Mouse (Mus musculus): ENCODE data around the gene Ptprf. TPM values are rescaled to one million over a fixed set of nuclear protein-coding genes. Genes with fewer than 3 reads are reported as not detected.

Ptprf gene
- polyA plus RNA-seq, 1 experiment from 2014 or later: 62.9 TPM

GRCm38 (mm10) chr4:118221261-118221660, 69.9 kb downstream of the Ptprf start:
- Histone ChIP-seq H3K9ac (no peak overlapping the region), H3K9me3 (replicated peaks) (no peaks in the 10 kb centered on the region), H3K27ac (no peak overlapping the region), H3K36me3 (ENCODE audit: poor library complexity, severe bottlenecking) (peaks cover 100% of the 10 kb centered on the region), H3K4me1 (no peaks in the 10 kb centered on the region), H3K4me3 (no peak overlapping the region), H3K4me2 (no peak overlapping the region), H3K27me3 (no peaks in the 10 kb centered on the region)
- 89% methylated on average over 7 of the region's 7 CpGs for WGBS
- ATAC-seq: no peak

GRCm38 (mm10) chr4:118220756-118221155, 70.4 kb downstream of the Ptprf start:
- no peaks in the 10 kb centered on the region for H3K4me1 ChIP-seq

GRCm38 (mm10) chr4:118219487-118219886, 71.7 kb downstream of the Ptprf start:
- Histone ChIP-seq H3K4me1 (no peaks in the 10 kb centered on the region), H3K36me3 (ENCODE audit: poor library complexity, severe bottlenecking) (peaks cover 100% of the 10 kb centered on the region), H3K9ac (no peak overlapping the region), H3K4me3 (no peak overlapping the region), H3K27me3 (no peaks in the 10 kb centered on the region), H3K27ac (no peak overlapping the region), H3K9me3 (replicated peaks) (no peaks in the 10 kb centered on the region), H3K4me2 (no peak overlapping the region)
- ATAC-seq: no peak
- 85% methylated on average over 6 of the region's 6 CpGs for WGBS

More at GRCm38 (mm10) chr4:118220756-118221155, 70.4 kb downstream of the Ptprf start:
- no peaks in the 10 kb centered on the region for H3K9me3 ChIP-seq (replicated peaks)
- H3K36me3 ChIP-seq (ENCODE audit: poor library complexity, severe bottlenecking): peaks cover 100% of the 10 kb centered on the region
- no peak overlapping the region for H3K4me2 ChIP-seq
- no peaks in the 10 kb centered on the region for H3K27me3 ChIP-seq
- H3K4me3 ChIP-seq: no peak overlapping the region
- no peak overlapping the region for H3K9ac ChIP-seq
- no peak overlapping the region for H3K27ac ChIP-seq
- WGBS: 93% methylated on average over 9 of the region's 9 CpGs
- no peak for ATAC-seq

- Histone ChIP-seq H3K27ac (no peak overlapping the region), H3K4me3 (no peak overlapping the region), H3K9ac (no peak overlapping the region), H3K4me1 (no peaks in the 10 kb centered on the region), H3K4me2 (no peak overlapping the region), H3K36me3 (ENCODE audit: poor library complexity, severe bottlenecking) (peaks cover 100% of the 10 kb centered on the region), H3K9me3 (replicated peaks) (no peaks in the 10 kb centered on the region), H3K27me3 (no peaks in the 10 kb centered on the region)
- 90% methylated on average over 5 of the region's 5 CpGs for WGBS
- no peak for ATAC-seq
Observed at GRCm38 (mm10) chr4:118218521-118218920, 72.7 kb downstream of the Ptprf start.

GRCm38 (mm10) chr4:118216726-118217595, 74.2 kb downstream of the Ptprf start:
- Histone ChIP-seq H3K9ac (no peak overlapping the region), H3K36me3 (ENCODE audit: poor library complexity, severe bottlenecking) (peaks cover 100% of the 10 kb centered on the region), H3K27me3 (no peaks in the 10 kb centered on the region), H3K27ac (no peak overlapping the region), H3K9me3 (replicated peaks) (no peaks in the 10 kb centered on the region), H3K4me1 (no peaks in the 10 kb centered on the region), H3K4me2 (no peak overlapping the region), H3K4me3 (no peak overlapping the region)
- WGBS: 83% methylated on average over 17 of the region's 17 CpGs
- ATAC-seq: peak; percentile 63

- H3K9me3 ChIP-seq (replicated peaks): no peaks in the 10 kb centered on the region
- H3K4me3 ChIP-seq: no peak overlapping the region
- no peaks in the 10 kb centered on the region for H3K4me1 ChIP-seq
- H3K27me3 ChIP-seq: no peaks in the 10 kb centered on the region
- no peak overlapping the region for H3K9ac ChIP-seq
- no peak overlapping the region for H3K27ac ChIP-seq
- H3K36me3 ChIP-seq (ENCODE audit: poor library complexity, severe bottlenecking): peaks cover 100% of the 10 kb centered on the region
- no peak overlapping the region for H3K4me2 ChIP-seq
- WGBS: 85% methylated on average over 1 of the region's 1 CpGs
- ATAC-seq: no peak
Observed at GRCm38 (mm10) chr4:118214891-118215290, 76.3 kb downstream of the Ptprf start.

GRCm38 (mm10) chr4:118206918-118207640, 84.1 kb downstream of the Ptprf start:
- H3K27me3 ChIP-seq: no peaks in the 10 kb centered on the region
- H3K9ac ChIP-seq: no peak overlapping the region
- no peaks in the 10 kb centered on the region for H3K9me3 ChIP-seq (replicated peaks)
- no peak for ATAC-seq
- 0 out of 2 replicates have a peak, but pooled peaks cover 5% of the 10 kb centered on the region for H3K4me1 ChIP-seq
- 48% methylated on average over 8 of the region's 10 CpGs for WGBS
- H3K36me3 ChIP-seq (ENCODE audit: poor library complexity, severe bottlenecking): peaks cover 50% of the 10 kb centered on the region
- no peak overlapping the region for H3K27ac ChIP-seq
- no peak overlapping the region for H3K4me2 ChIP-seq
- H3K4me3 ChIP-seq: no peak overlapping the region

GRCm38 (mm10) chr4:118205906-118206305, 85.3 kb downstream of the Ptprf start:
- H3K36me3 ChIP-seq (ENCODE audit: poor library complexity, severe bottlenecking): peaks cover 39% of the 10 kb centered on the region
- no peak for ATAC-seq

GRCm38 (mm10) chr4:118199093-118199492, 92.1 kb downstream of the Ptprf start:
- H3K27me3 ChIP-seq: no peaks in the 10 kb centered on the region
- H3K27ac ChIP-seq: no peak overlapping the region
- no peak for ATAC-seq
- no peak overlapping the region for H3K9ac ChIP-seq
- no peaks in the 10 kb centered on the region for H3K9me3 ChIP-seq (replicated peaks)
- no peaks in the 10 kb centered on the region for H3K4me1 ChIP-seq
- WGBS: 92% methylated on average over 2 of the region's 2 CpGs
- H3K4me3 ChIP-seq: no peak overlapping the region
- H3K36me3 ChIP-seq (ENCODE audit: poor library complexity, severe bottlenecking): no peaks in the 10 kb centered on the region
- no peak overlapping the region for H3K4me2 ChIP-seq

More at GRCm38 (mm10) chr4:118205906-118206305, 85.3 kb downstream of the Ptprf start:
- H3K27me3 ChIP-seq: no peaks in the 10 kb centered on the region
- H3K4me1 ChIP-seq: 0 out of 2 replicates have a peak, but pooled peaks cover 5% of the 10 kb centered on the region
- 93% methylated on average over 2 of the region's 2 CpGs for WGBS
- H3K9me3 ChIP-seq (replicated peaks): no peaks in the 10 kb centered on the region
- no peak overlapping the region for H3K4me3 ChIP-seq
- no peak overlapping the region for H3K9ac ChIP-seq
- H3K27ac ChIP-seq: no peak overlapping the region
- no peak overlapping the region for H3K4me2 ChIP-seq

- WGBS: 80% methylated on average over 3 of the region's 3 CpGs
- H3K27ac ChIP-seq: no peak overlapping the region
Observed at GRCm38 (mm10) chr4:118198606-118199005, 92.6 kb downstream of the Ptprf start.

GRCm38 (mm10) chr4:118196185-118196584, 95.0 kb downstream of the Ptprf start:
- Histone ChIP-seq H3K27ac (no peak overlapping the region), H3K4me1 (peaks cover 2% of the 10 kb centered on the region; the same call in 1 of the 2 replicates), H3K4me3 (no peak overlapping the region), H3K27me3 (no peaks in the 10 kb centered on the region), H3K36me3 (ENCODE audit: poor library complexity, severe bottlenecking) (no peaks in the 10 kb centered on the region), H3K9ac (no peak overlapping the region), H3K9me3 (replicated peaks) (no peaks in the 10 kb centered on the region), H3K4me2 (no peak overlapping the region)
- no peak for ATAC-seq
- 88% methylated on average over 10 of the region's 10 CpGs for WGBS

More at GRCm38 (mm10) chr4:118198606-118199005, 92.6 kb downstream of the Ptprf start:
- ATAC-seq: no peak
- Histone ChIP-seq H3K4me2 (no peak overlapping the region), H3K4me1 (no peaks in the 10 kb centered on the region; the same call in 1 of the 2 replicates), H3K9ac (no peak overlapping the region), H3K27me3 (no peaks in the 10 kb centered on the region), H3K9me3 (replicated peaks) (no peaks in the 10 kb centered on the region), H3K36me3 (ENCODE audit: poor library complexity, severe bottlenecking) (no peaks in the 10 kb centered on the region), H3K4me3 (no peak overlapping the region)

Data from forebrain, embryonic 13.5 days (tissue).